Mouse (Mus musculus): ENCODE results near the gene Dgcr2.

Dgcr2 gene

DNA sequence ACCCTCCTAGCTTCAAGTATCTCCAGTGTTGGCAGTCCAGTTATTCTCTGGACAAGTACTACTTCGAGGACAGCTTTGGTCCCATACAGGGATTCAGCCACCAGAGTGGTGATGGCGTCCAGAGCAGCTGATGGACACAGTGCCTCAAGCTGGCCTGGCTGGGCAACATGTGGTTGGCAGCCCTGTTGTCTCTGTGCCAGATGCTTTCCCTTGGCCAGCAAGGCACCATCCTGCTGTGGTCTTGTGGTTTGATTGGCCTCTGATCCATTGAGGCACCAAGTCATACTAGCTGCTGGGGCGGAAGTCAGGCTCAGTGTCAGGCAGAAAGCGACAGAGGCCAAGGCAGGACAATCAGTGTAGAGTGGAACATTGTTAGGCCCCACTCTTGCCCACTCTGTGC lies 89.2 kb downstream of the Dgcr2 start:
- no peak for DNase-seq (ENCODE audit: low read depth, low spot score)

DNA sequence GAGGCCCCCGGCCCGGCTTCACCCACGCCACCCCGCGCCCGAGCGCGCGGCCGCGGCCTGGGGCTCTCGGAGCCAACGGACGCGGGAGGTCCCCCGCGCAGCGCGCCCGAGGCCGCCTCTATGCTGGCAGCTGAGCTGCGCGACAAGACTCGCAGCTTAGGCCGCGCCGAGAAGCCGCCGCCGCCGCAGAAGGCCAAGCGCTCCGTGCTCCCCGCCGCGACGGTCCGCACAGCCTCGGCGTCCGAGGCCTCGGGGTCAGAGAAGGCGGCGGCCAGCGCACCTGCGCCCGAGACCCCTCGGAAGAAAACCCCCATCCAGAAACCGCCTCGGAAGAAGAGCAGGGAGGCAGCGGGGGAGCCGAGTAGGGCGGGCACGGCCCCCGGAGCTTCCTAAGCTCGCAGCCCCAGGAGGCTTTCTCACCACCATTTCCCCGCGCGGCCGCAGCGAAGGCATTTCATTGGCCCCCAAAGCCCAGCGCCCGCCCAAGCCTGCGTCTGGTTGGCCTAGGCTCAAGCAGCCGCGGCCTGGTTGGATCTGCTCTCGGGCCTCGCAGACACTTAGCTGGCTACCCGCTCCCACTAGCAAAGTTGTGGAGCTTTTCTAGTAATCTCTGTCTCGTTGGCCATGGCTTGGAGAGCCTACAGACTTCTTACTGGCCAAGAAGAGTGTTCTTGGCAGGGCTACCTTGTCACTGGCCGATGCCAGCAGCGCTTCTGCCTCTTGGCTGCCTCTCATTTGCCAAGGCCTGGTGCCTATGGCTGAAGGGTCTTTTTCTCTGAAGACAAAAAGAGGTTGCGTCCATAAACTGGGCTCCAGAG lies 91.0 kb downstream of the Dgcr2 start:
- peak; percentile 86 for DNase-seq (ENCODE audit: low read depth, low spot score)

DNA sequence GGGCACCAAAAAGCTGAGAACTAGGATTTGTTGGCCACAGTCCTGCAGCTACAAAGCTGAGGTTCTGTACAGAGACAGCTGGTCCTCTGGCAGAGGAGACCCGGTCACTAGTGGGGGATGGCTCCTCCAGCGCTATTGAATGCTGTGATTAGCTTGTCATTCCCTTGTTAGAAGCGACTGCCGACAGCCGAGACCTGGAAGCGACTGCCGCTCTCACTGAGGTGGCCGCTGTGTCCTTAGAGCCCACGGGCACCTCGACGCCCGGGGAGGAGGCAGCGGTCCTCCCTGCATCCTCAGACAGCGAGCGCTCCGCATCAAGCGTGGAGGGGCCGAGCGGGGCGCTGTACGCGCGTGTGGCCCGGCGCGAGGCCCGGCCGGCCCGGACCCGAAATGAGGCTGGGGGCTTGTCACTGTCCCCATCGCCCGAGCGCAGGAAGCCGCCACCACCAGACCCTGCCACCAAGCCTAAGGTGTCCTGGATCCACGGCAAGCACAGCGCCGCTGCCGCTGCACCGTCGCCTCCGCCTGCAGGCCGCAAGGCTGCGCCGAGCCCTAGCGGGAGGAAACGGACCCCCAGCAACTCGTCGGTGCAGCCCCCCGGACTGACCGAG lies 91.7 kb downstream of the Dgcr2 start:
- DNase-seq (ENCODE audit: low read depth, low spot score): no peak

DNA sequence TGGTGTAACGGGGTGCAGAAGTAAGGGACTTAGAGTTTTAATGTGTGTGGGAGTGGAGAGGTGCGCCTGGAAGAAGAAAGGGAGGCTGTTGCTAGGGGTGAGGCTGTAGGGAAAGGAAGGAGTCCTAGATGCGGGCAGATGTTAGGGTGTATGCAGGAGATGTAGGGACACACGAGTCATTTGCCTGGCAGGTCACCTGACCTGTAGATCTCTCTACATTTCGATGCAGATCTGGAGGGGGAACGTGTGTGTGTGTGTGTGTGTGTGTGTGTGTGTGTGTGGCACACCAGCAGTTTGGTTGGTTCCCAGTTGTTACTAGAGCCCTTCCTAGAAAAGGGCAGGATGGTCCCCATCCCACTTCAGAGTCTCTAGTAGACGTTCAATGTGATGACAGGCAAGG lies 93.4 kb downstream of the Dgcr2 start:
- DNase-seq (ENCODE audit: low read depth, low spot score): no peak

DNA sequence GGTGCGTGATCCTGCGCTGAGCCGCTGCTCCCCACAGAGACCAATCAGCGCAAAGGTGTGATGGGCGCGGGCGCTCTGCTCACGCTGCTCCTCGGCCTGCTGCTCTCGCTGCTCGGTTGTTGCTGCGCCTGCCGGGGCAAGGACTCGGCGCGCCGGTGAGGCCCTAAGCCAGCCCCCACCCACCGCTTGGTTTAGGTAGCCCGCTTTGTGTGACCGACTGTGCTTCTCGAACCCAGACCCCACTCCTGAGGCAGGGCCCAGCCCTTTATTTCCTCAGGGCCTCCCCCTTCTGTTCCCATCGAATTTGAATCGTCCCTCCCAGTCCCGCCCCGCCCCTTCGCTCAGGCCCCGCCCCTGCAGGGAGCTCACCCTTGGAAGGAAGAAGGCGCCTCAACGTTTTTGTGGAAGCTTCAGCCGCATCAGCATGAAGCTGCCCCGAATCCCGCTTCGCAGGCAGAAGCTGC lies 93.9 kb downstream of the Dgcr2 start:
- DNase-seq (ENCODE audit: low read depth, low spot score): no peak

DNA sequence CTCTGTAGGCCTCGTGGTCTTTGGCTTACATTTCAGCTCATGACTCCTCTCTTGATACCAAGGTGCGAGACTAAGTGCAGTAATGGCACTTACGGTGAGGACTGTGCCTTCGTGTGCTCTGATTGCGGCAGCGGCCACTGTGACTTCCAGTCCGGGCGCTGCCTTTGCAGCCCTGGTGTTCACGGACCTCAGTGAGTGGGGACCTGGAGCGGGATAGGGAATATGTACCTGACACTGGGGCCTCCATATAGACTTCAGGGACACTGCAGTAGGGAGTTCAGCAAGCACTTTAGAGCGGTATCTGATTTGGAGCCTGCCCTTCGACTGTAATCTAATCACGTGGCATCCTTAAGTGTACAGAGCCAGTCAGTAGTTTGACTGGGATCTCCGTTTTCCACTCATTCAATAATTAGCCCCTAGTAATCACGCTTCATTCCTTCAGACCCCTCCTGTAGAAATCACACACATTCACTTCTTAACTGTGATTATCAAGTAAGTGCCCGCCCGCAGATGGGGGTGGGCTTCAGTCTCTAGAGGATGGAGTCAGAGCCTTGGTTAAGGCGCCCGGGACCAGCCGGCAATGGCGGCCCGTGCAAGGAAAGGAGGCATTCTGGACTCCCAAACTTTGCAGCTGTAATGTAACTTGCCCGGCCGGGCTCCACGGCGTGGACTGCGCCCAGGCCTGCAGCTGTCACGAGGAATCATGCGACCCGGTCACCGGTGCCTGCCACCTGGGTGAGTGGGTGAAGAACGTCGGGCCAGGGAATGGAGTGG lies 94.5 kb downstream of the Dgcr2 start:
- no peak for DNase-seq (ENCODE audit: low read depth, low spot score)

DNA sequence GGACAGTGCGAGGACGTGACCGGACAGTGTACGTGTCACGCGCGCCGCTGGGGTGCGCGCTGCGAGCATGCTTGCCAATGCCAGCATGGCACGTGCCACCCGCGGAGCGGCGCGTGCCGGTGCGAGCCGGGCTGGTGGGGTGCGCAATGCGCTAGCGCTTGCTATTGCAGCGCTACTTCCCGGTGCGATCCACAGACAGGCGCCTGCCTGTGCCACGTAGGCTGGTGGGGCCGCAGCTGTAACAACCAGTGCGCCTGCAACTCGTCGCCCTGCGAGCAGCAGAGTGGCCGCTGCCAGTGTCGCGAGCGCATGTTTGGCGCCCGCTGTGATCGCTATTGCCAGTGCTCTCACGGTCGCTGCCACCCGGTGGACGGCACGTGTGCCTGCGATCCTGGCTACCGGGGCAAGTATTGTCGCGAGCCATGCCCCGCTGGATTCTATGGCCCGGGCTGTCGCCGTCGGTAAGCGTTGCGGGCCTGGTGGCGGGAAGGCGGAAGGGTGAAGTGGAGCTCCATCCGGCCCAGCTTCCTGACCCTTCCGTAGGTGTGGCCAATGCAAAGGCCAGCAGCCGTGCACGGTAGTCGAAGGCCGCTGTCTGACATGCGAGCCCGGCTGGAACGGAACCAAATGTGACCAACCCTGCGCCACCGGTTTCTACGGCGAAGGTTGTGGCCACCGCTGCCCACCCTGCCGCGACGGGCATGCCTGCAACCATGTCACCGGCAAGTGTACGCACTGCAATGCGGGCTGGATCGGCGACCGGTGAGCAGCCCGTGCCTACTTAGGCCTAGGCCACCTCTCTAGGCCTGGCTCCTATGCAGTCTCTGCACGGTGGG lies 95.3 kb downstream of the Dgcr2 start:
- DNase-seq (ENCODE audit: low read depth, low spot score): no peak

DNA sequence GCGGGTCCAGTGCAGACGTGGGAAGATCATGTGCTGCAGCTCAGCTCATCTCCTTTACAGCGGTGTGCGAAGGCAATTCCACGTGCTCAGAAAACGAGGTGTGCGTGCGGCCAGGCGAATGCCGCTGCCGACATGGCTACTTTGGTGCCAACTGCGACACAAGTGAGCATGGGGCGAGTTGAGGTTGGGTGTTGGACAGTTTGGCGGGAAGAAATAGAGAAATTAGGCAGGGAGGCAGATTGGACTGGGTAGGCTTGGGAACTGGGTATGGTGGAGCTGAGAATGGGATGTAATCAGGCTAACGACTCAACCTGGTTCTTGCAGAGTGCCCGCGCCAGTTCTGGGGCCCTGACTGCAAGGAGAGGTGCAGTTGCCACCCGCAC lies 95.9 kb downstream of the Dgcr2 start:
- no peak for DNase-seq (ENCODE audit: low read depth, low spot score)

DNA sequence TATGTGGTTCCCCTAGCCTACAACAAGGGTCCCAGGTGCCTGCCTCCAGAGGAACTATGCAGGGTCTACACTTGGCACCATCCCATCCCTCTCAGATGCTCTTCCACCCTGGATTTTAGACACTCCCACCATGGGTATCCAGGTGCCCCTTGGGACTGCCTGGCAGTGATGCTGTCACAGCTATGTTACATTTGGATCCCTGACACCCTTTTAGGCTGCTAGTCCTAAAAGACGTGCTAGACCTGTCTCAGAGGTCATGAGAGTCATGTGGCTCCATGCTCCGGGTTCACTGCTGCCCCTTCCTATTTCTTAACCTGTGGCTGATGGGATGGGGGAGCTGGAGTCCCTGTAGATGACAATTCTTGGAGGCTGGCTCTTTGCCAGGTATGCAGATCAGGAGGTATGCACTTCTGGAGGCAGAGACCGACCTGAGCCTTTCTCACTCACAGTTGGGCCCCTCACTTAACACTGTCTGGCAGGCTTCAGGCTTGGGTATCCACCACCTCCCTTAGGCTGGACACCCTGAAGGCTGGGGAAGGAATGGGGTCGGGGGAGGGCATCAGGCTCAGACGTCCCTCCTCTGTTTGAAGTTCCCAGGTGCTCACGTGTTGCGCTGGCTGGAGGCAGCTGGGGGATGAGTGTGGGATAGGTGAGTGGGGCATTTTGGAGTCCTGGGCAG lies 96.4 kb downstream of the Dgcr2 start:
- DNase-seq (ENCODE audit: low read depth, low spot score): no peak

DNA sequence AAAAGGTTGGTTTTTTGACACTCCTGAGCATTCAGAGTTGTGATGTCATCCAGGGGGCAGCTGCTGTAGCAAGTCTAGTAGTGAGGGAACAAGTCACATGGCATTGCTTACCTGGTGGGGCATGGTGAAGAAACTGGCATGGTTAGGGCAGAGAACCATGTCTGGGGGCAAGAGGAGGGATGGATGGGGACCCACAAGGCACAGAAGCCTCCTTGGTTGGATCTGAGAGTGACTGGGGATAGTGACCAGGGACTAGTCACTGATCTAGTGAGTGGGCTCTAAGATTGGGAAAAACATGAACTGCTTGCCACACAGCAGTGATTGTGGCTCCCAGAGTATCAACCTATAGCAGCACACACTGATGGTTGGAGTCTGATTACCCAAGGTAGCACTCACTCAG lies 98.8 kb downstream of the Dgcr2 start:
- DNase-seq (ENCODE audit: low read depth, low spot score): no peak

DNA sequence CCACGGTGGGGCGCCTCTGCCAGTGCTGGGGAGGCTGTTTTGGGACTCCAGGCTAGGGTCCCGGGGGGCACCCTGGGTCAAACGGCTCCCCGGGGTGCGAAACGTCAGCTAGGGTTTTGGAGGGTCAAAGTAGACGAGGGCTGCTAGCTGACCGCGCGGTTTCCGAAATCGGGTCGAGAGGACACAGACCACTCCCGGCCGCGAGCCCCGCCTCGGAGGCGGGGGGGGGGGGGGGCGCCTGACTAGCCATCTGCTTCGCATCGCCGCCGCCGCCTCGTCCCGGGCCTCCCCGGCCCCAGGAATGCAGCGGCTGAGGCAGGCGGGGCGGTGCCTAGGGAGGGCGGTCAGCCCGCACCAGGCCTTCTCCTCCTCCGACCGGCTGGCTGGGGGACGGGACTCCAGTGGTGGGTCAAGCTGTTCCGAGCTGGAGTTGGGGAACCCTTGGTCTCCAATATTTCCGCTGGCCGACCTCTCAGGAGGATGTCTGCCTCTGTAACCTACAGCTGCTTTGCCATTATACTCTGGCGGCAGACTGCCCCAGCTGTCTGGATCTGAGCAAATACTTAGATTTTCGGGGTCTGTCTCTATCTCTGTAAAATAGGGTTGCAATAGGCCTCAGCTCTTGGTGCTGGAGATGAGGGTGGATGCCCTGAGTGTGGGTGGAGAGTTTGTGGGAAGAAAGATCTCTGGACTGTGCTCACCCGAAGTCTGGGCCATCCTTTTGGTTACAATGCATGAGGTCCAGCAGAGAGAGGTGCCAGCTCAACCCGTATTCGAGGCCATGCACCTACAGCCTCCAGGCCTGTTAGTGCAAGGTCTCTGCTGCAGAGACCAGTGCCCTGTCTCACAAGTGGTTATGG lies 99.8 kb downstream of the Dgcr2 start:
- no peak for DNase-seq (ENCODE audit: low read depth, low spot score)

DNA sequence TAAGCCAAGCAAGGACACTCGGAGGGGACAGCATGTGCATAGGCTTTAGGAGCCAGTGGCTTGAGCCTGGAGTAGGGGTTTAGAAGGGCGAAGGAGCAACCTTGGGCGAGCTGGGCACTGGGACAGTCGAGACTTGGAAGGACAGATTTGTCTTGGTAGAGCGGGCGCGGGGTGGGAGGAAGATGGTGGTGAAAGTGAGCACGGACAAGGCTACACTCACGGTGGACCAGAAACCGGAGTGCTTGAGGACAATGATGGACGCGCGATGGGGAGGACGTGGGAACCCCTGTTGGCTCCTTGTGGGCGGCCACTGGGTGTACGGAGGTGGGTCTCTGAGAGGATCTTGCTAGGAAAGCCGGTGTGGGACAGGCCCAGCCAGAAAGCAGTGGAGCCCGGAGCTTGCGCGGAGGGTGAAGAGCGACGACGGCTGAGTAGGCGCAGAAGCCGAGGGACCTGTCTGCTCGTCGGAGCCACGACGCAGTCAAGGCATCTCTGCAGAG lies 100.5 kb downstream of the Dgcr2 start:
- DNase-seq (ENCODE audit: low read depth, low spot score): no peak

DNA sequence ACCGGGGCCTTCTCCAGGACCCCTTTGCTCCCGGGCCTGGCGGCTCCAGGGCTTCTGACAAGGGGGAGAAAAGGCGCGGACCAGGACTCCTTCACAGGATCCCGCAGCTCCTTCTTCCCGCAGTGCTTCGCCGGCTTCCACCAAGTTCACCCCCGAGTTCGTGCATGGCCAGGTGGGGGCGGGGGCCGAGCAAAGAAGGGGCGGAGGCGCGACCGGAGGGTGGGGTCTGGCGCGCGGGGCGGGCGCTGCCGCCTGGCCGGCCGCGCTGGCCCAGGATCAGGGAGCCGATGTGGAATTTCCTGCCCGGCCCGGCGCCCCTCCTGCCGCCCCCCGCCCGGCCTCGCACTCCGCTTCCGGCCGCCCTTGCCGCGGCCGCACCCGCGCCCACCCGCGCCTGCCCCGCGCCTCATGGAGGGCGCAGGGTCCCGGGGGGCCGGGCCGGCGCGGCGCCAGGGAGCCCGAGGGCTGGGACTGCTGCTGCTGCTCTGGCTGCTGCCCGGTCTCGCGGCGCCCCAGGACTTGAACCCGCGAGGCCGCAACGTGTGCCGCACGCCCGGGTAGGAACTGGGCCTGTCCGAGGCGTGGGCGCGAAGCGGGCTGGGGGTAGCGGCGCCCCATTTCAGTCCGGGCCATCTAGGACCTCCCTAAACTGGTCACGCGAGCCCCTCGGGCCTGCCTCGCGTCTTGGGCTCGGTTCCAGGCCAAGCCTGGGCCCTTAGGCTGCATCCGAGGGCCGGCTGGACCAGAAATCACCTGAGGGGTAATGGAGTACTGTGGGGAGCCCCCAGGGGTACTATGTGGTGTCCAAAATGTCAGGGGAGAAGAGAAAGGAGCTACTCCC lies 101.2 kb downstream of the Dgcr2 start, which contains the start of gene Scarf2:
Gene Scarf2, plus strand, starts transcription at position 312 of the 841 bp plus-strand sequence.
- DNase-seq (ENCODE audit: low read depth, low spot score): no peak

DNA sequence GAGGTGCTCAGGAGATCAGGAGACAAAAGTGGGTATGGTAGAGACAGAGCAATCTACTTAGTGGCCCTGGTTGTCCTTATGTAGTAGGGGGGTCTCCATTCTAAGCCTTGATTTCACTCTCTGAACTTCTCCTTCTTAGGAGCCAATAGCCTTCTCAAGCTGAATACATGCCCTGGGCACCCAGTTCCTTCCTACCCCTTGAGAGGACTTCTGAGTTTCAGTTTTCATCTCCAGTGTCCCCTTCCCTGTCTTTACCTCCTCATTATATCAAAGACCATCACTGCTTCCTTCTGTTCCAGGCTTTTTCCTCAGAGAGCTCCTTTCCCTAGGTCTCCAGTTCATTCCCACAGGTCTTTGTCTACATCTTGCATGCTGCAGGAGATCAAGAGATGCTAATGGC lies 101.8 kb downstream of the Dgcr2 start:
- DNase-seq (ENCODE audit: low read depth, low spot score): no peak

DNA sequence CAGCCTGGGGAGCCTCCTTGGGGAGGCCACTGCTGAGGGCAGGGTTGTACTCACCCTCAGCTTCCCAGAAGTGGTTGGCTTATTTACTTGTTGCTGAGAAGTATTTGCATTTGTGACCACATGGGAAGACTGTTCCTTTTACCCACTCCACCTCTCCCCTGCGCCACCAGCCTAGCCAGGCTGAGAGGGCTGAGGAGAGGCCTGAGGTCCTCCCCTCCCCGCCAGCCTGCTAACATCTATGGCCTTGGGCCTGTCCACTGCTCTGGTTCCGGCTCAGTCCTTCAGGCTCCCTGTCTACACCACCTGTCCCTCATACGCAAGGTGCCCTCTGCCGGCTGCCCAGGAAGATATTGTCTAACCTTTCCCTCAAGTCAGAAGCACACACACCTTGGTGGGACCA lies 102.7 kb downstream of the Dgcr2 start:
- DNase-seq (ENCODE audit: low read depth, low spot score): no peak

DNA sequence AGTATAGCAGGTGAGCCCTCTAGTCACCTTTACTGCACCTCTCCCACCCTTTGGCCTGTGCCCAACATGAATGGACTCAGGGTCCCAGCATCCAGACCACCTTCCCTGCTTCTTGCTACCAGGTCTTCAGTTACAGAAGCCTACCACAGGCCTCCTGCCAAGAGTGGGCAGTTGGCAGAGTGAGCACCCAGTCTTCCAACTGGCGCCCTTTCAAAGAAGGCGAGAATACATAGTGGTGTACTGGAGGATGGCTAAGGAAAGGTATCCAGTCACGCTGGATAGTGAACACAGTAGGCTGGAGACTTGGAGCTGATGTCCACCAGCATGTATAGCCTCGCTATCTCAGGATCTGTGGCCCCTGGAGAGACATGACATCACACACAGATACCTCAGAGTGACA lies 104.3 kb downstream of the Dgcr2 start:
- DNase-seq (ENCODE audit: low read depth, low spot score): no peak

DNA sequence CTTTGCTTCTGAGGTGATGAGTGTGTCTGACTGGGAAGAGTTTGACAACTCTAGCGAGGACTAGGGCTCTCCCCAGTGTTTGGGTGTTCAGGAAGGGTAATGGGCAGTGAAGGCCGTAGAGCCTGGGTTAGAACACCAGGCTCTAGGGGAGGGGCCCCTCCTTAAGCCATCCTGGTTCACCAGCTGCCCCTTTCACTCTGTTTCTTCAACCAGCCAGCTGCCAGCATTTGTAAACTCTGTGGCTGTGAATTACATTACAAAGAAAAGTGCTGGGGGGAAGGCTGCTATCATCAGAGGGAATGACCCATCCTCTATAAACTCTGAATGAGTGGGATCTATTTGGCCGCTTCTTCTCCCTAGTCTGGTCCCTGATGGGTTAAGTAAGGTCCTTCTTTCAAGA lies 105.6 kb downstream of the Dgcr2 start:
- no peak for DNase-seq (ENCODE audit: low read depth, low spot score)

Measured in WW6 (cell line).